Mouse (Mus musculus): ENCODE measurements around the gene Eps8l1.

DNA sequence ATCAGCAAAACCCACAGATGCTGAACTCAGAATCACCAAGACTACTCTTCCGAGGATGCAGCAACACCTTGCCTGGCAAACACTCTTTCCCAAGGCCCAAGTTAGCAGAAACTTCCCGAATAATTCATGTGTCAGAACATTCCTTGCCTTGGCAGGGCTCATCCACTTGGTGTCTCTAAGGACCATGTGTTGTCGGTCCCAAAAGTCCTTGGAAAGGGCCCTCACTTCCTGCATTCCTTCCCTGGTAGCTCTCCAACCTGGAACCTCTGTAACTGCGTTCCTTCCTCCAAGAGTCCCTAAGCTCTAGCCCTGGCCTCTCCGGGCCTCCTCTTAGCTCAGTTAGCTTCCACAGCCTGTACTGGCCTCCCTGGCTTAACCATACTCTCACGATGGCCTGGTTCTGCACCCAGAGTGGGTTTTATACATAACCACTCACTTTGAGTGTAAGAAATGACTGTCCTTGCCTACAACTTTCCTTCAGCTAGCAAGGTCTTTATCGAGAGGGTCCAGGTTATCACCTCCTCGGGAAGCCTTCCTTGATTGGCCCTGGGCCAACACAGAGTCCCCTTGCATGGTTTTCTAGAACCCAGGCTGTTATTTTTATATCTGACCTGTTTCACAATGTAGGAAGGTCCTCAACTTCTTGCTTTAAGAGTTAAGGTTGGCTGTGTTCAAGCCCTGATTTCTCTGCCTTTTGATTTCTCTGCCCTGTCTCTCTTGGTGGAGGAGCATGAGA is 51.2 kb downstream of the Eps8l1 start:
- TF ChIP-seq CTCF (IDR thresholded peaks at IDR 0.05; ENCODE audit: borderline replicate concordance, insufficient read depth, low read depth, low read length) (no peak), POLR2A (IDR thresholded peaks at IDR 0.05; ENCODE audit: borderline replicate concordance, insufficient read depth, low read length) (no peak)

All from cerebellum, adult 2 months (tissue).